Mouse (Mus musculus) spleen, adult 12 weeks (tissue): ENCODE measurements around the gene Agmat.
"Not testable (repeated sequence)": the region's sequence is repeated elsewhere in the genome, so short reads cannot be mapped to it uniquely, and the experiment has no call there.

Experiments used
- DNase-seq: peaks from one replicate; pipeline ENCODE4 v3.0.0; 2022; ENCODE audit warnings: low spot score

Gene Agmat

GRCm38 (mm10) chr4:141735206-141735560 lies 11.3 kb upstream of the Agmat start:
- no peak for DNase-seq

DNA sequence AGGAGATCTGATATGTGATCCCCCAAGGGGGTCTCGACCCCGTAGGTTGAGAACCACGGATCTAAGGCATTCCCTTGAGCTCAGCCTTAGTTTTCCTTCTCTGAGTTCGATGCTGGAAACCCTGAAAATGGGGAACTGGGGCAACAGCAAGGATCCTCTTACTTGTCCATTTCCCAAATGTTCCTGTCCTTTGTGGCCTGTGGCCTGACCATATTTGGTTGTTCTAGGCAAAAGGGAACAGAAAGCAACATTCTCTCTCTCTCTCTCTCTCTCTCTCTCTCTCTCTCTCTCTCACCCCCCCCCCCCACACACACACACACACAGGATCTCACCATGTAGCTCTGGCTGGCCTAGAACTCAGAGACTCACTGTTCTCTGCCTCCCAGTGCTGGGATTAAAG lies 9.6 kb upstream of the Agmat start:
- no peak for DNase-seq

DNA sequence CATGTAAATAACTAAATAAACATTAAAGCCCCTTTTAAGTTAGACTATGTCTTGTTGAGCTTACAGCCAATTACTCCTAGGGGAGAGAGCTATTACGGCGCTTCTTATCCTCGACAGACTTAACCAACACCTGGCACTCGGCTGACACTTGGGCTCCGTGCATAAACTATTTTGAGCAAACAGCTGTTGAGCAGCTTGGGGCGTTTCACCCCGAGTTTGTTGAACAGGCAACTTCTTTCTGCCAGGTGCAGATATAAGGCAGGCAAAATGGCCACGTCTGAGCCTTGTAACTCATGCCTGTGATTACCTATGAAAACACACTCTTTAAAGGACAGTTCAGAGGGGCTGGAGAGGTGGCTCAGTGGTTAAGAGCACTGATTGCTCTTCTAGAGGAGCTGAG lies 8.5 kb upstream of the Agmat start:
- DNase-seq = no peak

DNA sequence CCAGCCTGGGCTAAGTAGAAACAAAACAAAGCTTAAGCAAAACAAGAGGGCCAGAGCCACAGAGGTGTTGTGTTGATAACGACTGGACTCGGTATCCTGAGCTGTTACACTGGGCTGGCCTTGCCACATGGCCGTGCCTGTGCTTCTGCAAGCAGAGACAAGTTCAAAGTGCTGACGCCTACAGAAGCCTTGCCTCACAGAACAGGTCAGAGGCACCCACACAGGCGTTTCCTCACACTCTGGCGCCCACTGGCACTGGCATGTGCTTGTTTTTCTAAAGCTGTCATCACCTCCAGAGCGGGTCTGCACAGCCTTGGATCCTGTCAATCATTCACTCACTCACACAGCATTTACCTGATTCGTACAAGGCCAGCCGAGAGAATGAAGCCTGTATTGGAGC lies 4.6 kb upstream of the Agmat start:
- DNase-seq = no peak

DNA sequence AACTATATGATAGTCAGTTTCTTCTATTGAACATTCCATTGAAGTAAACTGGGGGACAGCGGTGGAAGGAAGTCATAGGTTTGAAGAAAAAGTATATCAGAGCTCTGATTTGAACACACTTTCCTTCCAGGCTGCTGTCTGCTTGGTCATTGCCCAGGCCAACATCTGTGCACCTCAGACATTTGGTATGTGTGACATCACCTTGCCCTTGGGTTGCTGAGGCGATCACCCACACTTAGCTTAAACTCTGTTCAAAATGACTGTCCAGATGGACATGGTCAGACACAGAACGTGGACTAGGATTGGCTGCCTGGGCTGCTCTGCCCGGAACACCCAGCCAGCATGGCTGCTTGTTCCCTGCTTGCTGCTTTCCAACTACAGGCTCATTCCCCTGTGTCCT lies 4.1 kb upstream of the Agmat start:
- DNase-seq = no peak

GRCm38 (mm10) chr4:141749557-141749956 lies 3.1 kb downstream of the Agmat start:
- DNase-seq = no peak

DNA sequence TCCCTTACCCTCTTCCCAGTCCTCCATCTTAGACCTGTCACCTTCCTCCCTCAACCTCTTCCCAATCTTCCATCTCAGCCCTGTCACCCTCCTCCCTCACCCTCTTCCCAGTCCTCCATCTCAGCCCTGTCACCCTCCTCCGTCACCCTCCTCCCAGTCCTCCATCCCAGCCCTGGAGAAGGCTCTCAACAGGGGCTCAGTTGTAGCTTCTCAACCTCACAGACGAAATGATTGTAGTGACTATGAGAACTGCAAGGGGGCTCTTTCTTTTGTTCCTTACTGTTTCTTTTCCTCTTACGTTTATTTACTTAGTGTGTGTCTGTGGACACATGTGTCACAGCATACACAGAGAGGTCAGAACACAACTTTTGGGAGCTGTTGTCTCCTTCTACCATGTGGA lies 4.4 kb downstream of the Agmat start:
- no peak for DNase-seq

GRCm38 (mm10) chr4:141751419-141752075 lies 5.1 kb downstream of the Agmat start:
- DNase-seq = peak; percentile 47

DNA sequence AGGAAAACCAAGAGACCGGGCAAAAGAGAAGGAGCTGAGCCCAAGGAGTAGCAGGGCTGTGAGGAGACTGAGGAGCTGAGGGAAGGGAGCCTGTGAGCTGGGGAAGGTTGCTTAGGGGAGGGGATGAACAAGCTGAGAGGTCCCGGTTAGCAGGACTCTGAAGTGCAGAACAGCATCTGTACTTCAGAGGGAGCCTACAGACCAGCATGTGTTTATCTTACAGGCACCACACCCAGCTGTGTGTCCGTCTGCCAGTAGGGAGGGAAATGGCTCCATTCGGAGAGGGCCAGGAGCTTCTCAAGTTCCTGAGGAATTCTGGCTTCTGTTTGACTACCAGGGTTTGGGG lies 5.6 kb downstream of the Agmat start:
- peak; percentile 73 for DNase-seq

- DNase-seq = no peak
Observed at GRCm38 (mm10) chr4:141755375-141755930, 9.0 kb downstream of the Agmat start.

DNA sequence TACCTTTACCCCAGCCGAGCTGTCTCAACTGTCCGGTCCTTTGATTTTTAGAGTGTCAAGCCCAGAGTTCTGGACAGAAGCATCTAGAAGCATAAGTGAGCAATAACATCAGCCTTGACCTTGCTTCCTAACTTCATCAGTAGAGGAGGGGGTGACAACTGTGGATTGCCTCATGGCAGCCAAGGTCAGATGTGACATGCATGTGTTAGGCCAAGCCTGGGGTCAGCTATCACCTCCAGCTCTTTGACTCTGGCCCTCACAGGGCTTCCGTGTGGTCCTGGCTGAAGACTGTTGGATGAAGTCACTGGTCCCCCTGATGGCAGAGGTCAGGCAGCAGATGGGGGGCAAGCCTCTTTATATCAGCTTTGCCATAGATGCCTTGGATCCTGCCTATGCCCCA lies 10.7 kb downstream of the Agmat start:
- no peak for DNase-seq

- peak; percentile 18 for DNase-seq
Observed at GRCm38 (mm10) chr4:141758874-141759542, 12.5 kb downstream of the Agmat start.

DNA sequence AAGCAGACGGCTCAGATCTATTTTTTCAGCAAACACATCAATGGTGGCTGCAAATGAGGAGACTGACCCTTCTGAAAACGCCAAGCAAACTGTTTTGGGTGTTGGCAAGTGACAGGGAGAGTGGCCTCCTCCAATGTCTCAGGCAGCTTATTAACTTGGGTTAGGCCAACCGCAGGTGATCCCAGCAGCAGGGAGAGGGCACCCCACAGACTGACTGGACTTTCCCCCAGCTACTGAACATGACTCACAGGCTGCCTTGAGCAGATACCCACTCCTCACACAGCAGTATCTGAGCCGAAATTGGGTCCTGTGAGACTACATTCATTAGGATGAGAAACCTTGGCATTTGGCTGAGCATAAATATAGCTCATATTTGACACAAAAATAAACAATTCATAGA lies 14.5 kb downstream of the Agmat start:
- no peak for DNase-seq

DNA sequence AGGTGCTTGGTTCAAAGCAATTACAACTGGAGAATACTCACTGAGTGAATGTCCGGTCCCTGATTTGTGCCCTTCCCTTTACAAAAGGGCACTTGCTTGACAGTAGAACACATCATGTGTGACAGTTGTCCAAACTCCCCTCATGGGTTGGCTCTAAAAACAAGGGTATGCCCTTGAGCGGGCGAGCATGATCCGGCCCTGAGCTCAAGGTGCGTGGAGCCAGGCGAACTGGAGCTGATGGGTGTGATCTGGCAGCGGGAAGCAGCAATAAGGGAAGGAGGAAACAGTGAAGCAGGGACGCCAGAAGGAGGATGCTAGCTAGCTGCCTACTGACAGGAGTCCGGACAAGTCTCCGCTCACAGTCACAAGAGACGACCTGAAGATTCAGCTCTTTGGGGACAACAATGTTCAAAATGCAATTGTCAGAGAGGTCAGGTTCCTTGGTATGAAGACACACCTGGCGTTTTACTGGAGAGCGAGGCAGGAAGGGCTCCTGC lies 15.7 kb downstream of the Agmat start:
- no peak for DNase-seq

DNA sequence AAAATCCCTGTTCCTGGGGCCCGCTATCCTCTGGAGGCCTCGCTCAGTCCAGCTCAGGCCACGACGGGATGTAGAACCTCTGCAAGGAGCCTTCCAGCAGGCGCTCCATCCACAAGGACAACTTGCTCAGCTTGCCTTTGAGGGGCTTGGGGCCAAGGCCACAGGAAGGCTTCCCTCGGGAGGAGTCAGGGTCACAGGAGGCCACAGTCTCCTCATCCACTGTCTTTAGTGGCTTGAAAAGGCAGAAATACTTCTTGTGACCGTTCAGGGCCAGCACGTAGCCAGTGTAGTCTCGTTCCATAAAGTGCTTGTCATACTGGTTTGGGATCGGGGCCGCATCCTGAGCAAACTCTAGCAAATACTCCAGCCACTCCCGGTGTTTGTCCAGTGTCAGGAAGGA lies 17.0 kb downstream of the Agmat start:
- DNase-seq = no peak

GRCm38 (mm10) chr4:141765008-141765407 lies 18.5 kb downstream of the Agmat start:
- no peak for DNase-seq

DNA sequence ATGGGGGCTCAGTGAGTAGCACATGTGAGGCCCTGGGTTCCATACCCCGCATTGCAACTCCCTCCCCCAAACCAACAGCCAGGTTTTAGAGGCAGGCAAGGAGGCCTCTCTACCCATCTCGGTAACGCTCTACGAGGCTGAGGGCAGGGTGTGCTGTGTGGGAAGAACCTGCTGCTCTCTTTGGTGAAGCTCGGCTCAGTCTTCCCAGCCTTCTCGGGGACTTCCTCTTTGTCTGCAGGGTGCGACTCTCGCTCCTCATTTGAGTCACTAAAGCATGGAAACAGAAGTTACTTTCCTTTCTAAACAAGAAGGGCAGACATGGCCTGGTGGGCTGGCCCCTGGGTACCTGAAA lies 19.8 kb downstream of the Agmat start:
- DNase-seq = peak; percentile 14

DNA sequence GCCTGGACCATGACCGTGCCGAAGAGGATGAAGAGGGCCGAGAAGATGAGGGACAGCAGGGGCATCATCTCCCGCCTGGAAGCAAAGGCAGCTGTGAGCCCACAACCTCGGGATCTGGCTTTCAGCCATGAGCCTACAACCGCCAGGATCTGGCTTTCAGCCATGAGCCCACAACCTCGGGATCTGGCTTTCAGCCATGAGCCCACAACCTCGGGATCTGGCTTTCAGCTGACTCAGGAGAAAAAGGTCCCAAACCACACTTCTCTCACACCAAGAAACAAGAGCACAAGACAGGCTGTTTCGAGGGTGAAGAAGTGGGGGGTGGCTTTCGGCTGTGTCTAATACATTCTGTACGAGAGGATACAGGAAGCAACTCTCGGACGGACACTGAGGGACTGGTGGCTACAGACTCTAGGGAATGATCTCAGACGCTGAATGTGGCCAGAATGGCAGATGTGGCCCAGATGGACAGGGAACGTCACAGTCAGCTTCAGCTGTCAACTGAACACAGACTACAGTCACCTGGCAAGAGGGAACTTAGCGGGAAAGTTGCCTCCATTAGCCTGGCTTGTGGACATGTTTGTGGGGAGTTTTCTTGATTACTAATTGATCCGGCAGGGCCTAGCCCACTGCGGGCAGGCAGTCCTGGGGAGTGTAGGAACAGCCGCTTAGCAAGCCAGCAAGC lies 20.3 kb downstream of the Agmat start:
- DNase-seq = no peak

DNA sequence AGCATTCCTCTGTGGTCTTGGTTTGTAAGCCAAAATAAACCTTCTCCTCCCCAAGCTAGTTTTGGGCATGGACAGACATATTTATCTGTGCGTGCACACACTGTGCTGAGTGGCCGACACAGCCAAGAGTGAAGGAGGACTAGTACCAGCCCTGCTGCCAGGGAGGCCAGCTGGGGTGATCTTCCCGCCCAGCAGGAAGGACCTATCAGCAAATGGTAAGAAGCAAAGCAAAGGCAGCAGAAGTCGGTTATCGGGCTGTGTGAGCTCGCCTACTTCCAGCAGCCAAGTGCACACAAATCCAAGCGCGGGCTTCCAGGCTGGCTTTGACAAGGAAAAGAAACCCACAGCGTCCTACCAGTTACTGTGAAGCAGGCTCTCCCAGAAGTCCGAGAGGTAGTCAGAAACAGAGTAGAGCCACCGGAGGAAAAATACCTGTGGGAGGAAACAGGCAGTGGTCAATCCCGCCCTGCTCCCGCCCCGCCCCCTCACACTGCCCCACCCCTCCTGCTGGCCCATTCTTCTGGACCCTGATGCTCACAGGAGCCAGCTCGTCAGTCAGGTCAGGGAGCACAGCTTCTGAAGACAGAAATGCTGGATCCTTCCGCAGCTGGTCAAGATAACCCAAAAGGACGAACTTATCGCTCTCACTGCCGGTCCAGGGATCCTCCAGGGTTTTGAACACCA lies 21.0 kb downstream of the Agmat start:
- DNase-seq = peak; percentile 51

DNA sequence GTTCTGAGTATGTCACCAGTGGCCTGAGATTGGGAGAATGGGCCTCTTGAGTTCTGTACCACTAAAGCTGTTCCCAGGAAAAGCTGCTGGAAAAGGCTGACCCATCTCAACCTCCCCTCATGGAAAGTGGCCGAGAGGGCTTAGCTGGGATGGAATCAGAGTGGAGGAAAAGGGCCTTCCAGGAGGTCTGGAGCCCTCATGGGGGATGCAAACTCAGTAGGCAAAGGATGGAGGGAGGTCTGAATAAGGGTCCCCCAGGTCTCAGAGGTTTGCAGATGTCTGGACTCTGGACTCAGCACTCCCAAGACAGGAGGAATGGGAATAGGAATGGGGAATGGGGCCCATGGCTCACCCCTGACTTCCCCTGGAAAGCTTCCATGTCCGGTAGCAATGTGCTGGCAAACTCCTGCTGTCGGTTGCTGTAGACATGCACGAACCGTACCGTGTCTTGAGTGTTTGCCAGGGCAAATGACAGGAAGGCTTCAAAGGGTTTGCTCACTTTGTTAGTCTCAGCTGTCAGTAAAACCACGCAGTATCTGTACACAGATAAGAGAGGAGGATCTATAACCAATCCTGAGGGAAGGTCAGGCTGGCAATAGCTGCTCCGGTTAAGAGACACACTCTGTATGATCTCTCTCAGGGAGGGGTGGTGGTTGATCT lies 23.2 kb downstream of the Agmat start:
- no peak for DNase-seq

GRCm38 (mm10) chr4:141771823-141772222 lies 25.4 kb downstream of the Agmat start:
- DNase-seq = no peak

DNA sequence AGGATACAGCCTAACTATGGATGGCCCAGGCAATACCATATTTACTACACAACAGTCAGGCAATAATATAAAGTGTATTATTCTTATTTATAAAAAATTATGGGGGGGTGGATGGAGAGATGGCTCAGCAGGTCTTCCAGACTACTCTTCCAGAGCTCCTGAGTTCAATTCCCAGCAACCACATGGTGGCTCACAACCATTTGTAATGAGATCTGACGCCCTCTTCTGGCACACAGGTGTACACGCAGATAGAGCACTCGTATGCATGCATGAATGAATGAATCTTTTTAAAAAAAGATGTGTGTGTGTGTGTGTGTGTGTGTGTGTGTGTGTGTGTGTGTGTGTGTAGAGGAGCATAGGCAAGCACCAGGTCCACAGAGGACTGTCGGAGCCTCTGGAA lies 26.5 kb downstream of the Agmat start:
- DNase-seq = not testable (repeated sequence)
